Mouse (Mus musculus): ENCODE data around the gene Cenpb. TPM values are rescaled to one million over a fixed set of nuclear protein-coding genes. Genes with fewer than 3 reads are reported as not detected.

Gene Cenpb
- polyA plus RNA-seq, 1 experiment from 2014 or later: 14.8 TPM

- Histone ChIP-seq H3K36me3 (ENCODE audit: poor library complexity, severe bottlenecking) (no peaks in the 10 kb centered on the region), H3K9me3 (replicated peaks) (no peaks in the 10 kb centered on the region), H3K4me3 (no peak overlapping the region), H3K9ac (no peak overlapping the region), H3K27me3 (no peaks in the 10 kb centered on the region; the same call in 1 of the 2 replicates), H3K27ac (no peak overlapping the region), H3K4me1 (peaks cover 12% of the 10 kb centered on the region), H3K4me2 (no peak overlapping the region)
- WGBS: 94% methylated on average over 2 of the region's 2 CpGs
- ATAC-seq: no peak
Measured at GRCm38 (mm10) chr2:131130849-131131248, 49.0 kb downstream of the Cenpb start.

GRCm38 (mm10) chr2:131129836-131130235 is 50.0 kb downstream of the Cenpb start:
- Histone ChIP-seq H3K27ac (no peak overlapping the region), H3K27me3 (no peaks in the 10 kb centered on the region; the same call in 1 of the 2 replicates), H3K36me3 (ENCODE audit: poor library complexity, severe bottlenecking) (no peaks in the 10 kb centered on the region), H3K4me3 (no peak overlapping the region), H3K4me1 (peaks cover 12% of the 10 kb centered on the region), H3K9ac (no peak overlapping the region), H3K9me3 (replicated peaks) (no peaks in the 10 kb centered on the region), H3K4me2 (no peak overlapping the region)
- ATAC-seq: no peak
- 85% methylated on average over 5 of the region's 5 CpGs for WGBS

GRCm38 (mm10) chr2:131128636-131129157 is 51.2 kb downstream of the Cenpb start:
- ATAC-seq: no peak
- H3K27me3 ChIP-seq: no peaks in the 10 kb centered on the region; the same call in 1 of the 2 replicates
- no peak overlapping the region for H3K9ac ChIP-seq
- H3K4me1 ChIP-seq: peaks cover 12% of the 10 kb centered on the region
- no peak overlapping the region for H3K4me2 ChIP-seq
- no peak overlapping the region for H3K27ac ChIP-seq
- H3K4me3 ChIP-seq: no peak overlapping the region
- H3K9me3 ChIP-seq (replicated peaks): no peaks in the 10 kb centered on the region
- H3K36me3 ChIP-seq (ENCODE audit: poor library complexity, severe bottlenecking): no peaks in the 10 kb centered on the region
- WGBS: 87% methylated on average over 3 of the region's 3 CpGs

- no peak for ATAC-seq
- no peak overlapping the region for H3K9ac ChIP-seq
- H3K4me2 ChIP-seq: peak overlapping the region; percentile 86
- H3K27ac ChIP-seq: no peak overlapping the region
- no peaks in the 10 kb centered on the region; the same call in 1 of the 2 replicates for H3K27me3 ChIP-seq
- peaks cover 12% of the 10 kb centered on the region for H3K4me1 ChIP-seq
- H3K4me3 ChIP-seq: no peak overlapping the region
- H3K36me3 ChIP-seq (ENCODE audit: poor library complexity, severe bottlenecking): no peaks in the 10 kb centered on the region
- no peaks in the 10 kb centered on the region for H3K9me3 ChIP-seq (replicated peaks)
- 92% methylated on average over 5 of the region's 5 CpGs for WGBS
Measured at GRCm38 (mm10) chr2:131128211-131128610, 51.7 kb downstream of the Cenpb start.

- peak; percentile 82 for ATAC-seq
- WGBS: 2% methylated on average over 28 of the region's 28 CpGs
- H3K4me2 ChIP-seq: peak within 1 kb of the TSS; percentile 86
- H3K27me3 ChIP-seq: no peaks in the 10 kb centered on the region; the same call in 1 of the 2 replicates
- peak within 1 kb of the TSS; percentile 61 for H3K9ac ChIP-seq
- H3K9me3 ChIP-seq (replicated peaks): no peaks in the 10 kb centered on the region
- H3K27ac ChIP-seq: no peak within 1 kb of the TSS
- peaks cover 12% of the 10 kb centered on the region for H3K4me1 ChIP-seq
- H3K36me3 ChIP-seq (ENCODE audit: poor library complexity, severe bottlenecking): no peaks in the 10 kb centered on the region
- H3K4me3 ChIP-seq: peak within 1 kb of the TSS; percentile 38
Measured at GRCm38 (mm10) chr2:131127161-131127730, 52.6 kb downstream of the Cenpb start, which contains the start of gene Hspa12b. TSS of gene Hspa12b (plus strand) at chr2:131127280.

DNA sequence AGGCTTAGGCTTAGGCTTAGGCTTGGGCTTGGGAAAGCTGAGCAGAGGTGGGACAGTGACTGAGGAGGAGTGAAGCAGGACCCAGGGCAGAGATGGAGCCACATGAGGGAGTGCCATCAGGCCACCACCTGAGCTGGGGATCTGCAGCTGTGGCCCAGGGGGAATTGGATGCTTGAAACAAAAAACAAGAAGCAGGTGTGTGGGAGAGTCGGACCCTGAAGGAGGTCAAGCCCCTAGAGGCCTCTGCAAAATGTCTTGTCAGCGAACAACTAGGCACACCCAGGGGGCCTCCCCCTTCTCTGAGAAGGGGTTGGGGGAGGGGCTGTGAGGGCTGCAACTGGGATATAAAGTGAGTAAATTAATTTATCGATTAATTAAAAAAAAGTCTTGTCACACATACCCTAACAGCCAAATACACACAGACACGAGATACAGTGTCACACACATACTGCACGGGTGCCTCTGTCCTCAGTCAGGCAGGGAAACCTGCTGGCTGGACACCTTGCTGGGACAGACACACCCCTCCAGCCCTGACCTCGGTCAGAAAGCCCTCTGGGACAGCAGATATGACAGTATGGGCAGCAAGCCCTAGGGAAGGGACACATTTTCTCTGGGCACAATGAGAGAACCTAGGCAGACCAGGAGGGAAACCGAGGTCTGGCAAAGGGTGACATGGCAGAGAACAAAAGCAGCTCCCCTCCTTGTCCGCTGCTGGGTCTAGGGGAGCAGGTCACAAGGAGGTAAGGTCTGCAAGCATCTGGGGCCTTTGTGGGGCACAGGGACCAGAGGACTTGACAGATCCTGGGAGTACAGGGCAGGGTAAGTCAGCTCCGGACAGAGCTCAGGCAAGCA is 53.7 kb downstream of the Cenpb start:
- no peak overlapping the region for H3K4me2 ChIP-seq
- no peak for ATAC-seq
- H3K9me3 ChIP-seq (replicated peaks): no peaks in the 10 kb centered on the region
- WGBS: 43% methylated on average over 9 of the region's 9 CpGs
- no peak overlapping the region for H3K27ac ChIP-seq
- no peak overlapping the region for H3K4me3 ChIP-seq
- peaks cover 12% of the 10 kb centered on the region for H3K4me1 ChIP-seq
- no peak overlapping the region for H3K9ac ChIP-seq
- no peaks in the 10 kb centered on the region; the same call in 1 of the 2 replicates for H3K27me3 ChIP-seq
- H3K36me3 ChIP-seq (ENCODE audit: poor library complexity, severe bottlenecking): no peaks in the 10 kb centered on the region

Other genes with a start within 250 kb of the Cenpb start
- 10.8 and 14.9 TPM in 2 replicates for gene Gfra4, start 137.0 kb downstream of the Cenpb start, polyA plus RNA-seq (2015; fragmentation: Nextera tagmentation; extraction: Ambion mirVana)
- 0.34 and 0.39 TPM in 2 replicates for gene Adam33, start 116.3 kb downstream of the Cenpb start, polyA plus RNA-seq (2015; fragmentation: Nextera tagmentation; extraction: Ambion mirVana)
- 0.08 TPM in 2 replicates for gene Siglec1, start 93.3 kb downstream of the Cenpb start, polyA plus RNA-seq (2015; fragmentation: Nextera tagmentation; extraction: Ambion mirVana)
- 2.4 and 3.3 TPM in 2 replicates for gene Hspa12b, start 52.8 kb downstream of the Cenpb start, polyA plus RNA-seq (2015; fragmentation: Nextera tagmentation; extraction: Ambion mirVana)
- not detected in 2 replicates for gene Gm11037, start 46.6 kb downstream of the Cenpb start, polyA plus RNA-seq (2015; fragmentation: Nextera tagmentation; extraction: Ambion mirVana)
- gene 1700037H04Rik, start 20.0 kb downstream of the Cenpb start, polyA plus RNA-seq (2015; fragmentation: Nextera tagmentation; extraction: Ambion mirVana): 97.1 and 99.3 TPM in 2 replicates
- 52.0 and 59.7 TPM in 2 replicates for gene Cdc25b, start 6.9 kb upstream of the Cenpb start, polyA plus RNA-seq (2015; fragmentation: Nextera tagmentation; extraction: Ambion mirVana)
- gene Spef1, start 7.2 kb upstream of the Cenpb start, polyA plus RNA-seq (2015; fragmentation: Nextera tagmentation; extraction: Ambion mirVana): 12.5 and 12.6 TPM in 2 replicates
- 31.3 and 32.4 TPM in 2 replicates for gene Ap5s1, start 27.0 kb upstream of the Cenpb start, polyA plus RNA-seq (2015; fragmentation: Nextera tagmentation; extraction: Ambion mirVana)
- gene Mavs, start 54.0 kb upstream of the Cenpb start, polyA plus RNA-seq (2015; fragmentation: Nextera tagmentation; extraction: Ambion mirVana): 8.1 and 9.6 TPM in 2 replicates
- 34.3 and 42.6 TPM in 2 replicates for gene Pank2, start 82.4 kb upstream of the Cenpb start, polyA plus RNA-seq (2015; fragmentation: Nextera tagmentation; extraction: Ambion mirVana)
- 14.6 and 15.5 TPM in 2 replicates for gene Rnf24, start 172.8 kb upstream of the Cenpb start, polyA plus RNA-seq (2015; fragmentation: Nextera tagmentation; extraction: Ambion mirVana)

Data from forebrain, embryonic 13.5 days (tissue).